Mouse (Mus musculus) liver, embryonic 14.5 days (tissue): ENCODE measurements at regions not wholly inside any gene's neighbourhood (a gene's known extent, or its start where the extent isn't known, plus 50 kb on each side); places are given as distances from the start of the nearest gene placed in this dataset.
"Not testable (repeated sequence)": the region's sequence is repeated elsewhere in the genome, so short reads cannot be mapped to it uniquely, and the experiment has no call there.

Experiments
- ATAC-seq: fragments of 200-750 bp; cut with Nextera tagmentation; 2 replicates; pipeline ENCODE4 v1.8.0; 2017; ENCODE audit warnings: moderate number of reproducible peaks, mild to moderate bottlenecking, moderate library complexity; ENCODE audit not compliant: insufficient read depth
- DNase-seq, 3 experiments: peaks; one replicate each; pipeline ENCODE4 v3.0.0-alpha.2; 2012 to 2013; ENCODE audit warnings: low read depth in 3 of 3, low spot score in 3 of 3
- H3K27ac ChIP-seq: fragments of 300-500 bp; sonication (generic); 2 replicates; pipeline ENCODE4 v1.5.1; 2014; ENCODE audit warnings: moderate library complexity, mild to moderate bottlenecking, control low read depth, inconsistent platforms
- H3K27me3 ChIP-seq: fragments of 300-500 bp; sonication (generic); 2 replicates; pipeline ENCODE4 v1.6.1; 2014; ENCODE audit warnings: mild to moderate bottlenecking, low read length, moderate library complexity; ENCODE audit not compliant: control insufficient read depth, insufficient read depth
- H3K36me3 ChIP-seq: fragments of 300-500 bp; sonication (generic); replicated peaks from 2 replicates; pipeline ENCODE4 v1.6.1; 2014; ENCODE audit warnings: low read depth; ENCODE audit not compliant: control insufficient read depth, insufficient read depth
- H3K4me1 ChIP-seq, 2 experiments: fragments of 200-500 bp in 1 of 2; fragments of 300-500 bp in 1 of 2; sonication (generic) in 1 of 2; replicated peaks; 2 replicates each; pipeline ENCODE4 v1.6.1; 2012 to 2014; ENCODE audit warnings: antibody characterized with exemption in 1 of 2, inconsistent platforms in 1 of 2, low read length in 1 of 2; ENCODE audit not compliant: control insufficient read depth in 2 of 2, insufficient read depth in 2 of 2
- H3K4me2 ChIP-seq: fragments of 300-500 bp; sonication (generic); 2 replicates; pipeline ENCODE4 v1.6.1; 2014; ENCODE audit warnings: low read depth, mild to moderate bottlenecking, control low read depth, moderate library complexity
- H3K4me3 ChIP-seq, 2 experiments: fragments of 200-500 bp in 1 of 2; fragments of 300-500 bp in 1 of 2; sonication (generic) in 1 of 2; 2 replicates each; pipeline ENCODE4 v1.5.1; 2012 to 2014; ENCODE audit warnings: low read depth in 2 of 2, low read length in 2 of 2, mild to moderate bottlenecking in 2 of 2, control low read depth in 1 of 2, inconsistent platforms in 1 of 2, moderate library complexity in 1 of 2; ENCODE audit not compliant: insufficient read depth in 1 of 2
- H3K9ac ChIP-seq: fragments of 300-500 bp; sonication (generic); replicated peaks from 2 replicates; pipeline ENCODE4 v1.6.1; 2014; ENCODE audit warnings: mild to moderate bottlenecking, control low read depth, moderate library complexity
- H3K9me3 ChIP-seq: fragments of 300-500 bp; sonication (generic); 2 replicates; pipeline ENCODE4 v1.6.1; 2016; ENCODE audit warnings: low read length, mixed read lengths; ENCODE audit not compliant: control insufficient read depth
- CTCF ChIP-seq: IDR thresholded peaks from 2 replicates; pipeline ENCODE4 v1.5.1; 2016; ENCODE audit warnings: antibody characterized with exemption, low read depth, control low read depth
- EP300 ChIP-seq: IDR thresholded peaks from 2 replicates; pipeline ENCODE4 v1.6.1; 2016; ENCODE audit warnings: antibody characterized with exemption, low read depth
- WGBS: fragments of 180-500 bp; shearing (Covaris S2); extraction: QIAGEN DNeasy Blood & Tissue Kit; methylation state at CpG from one replicate; pipeline ENCODE4 v1.1.7; 2014; ENCODE audit not compliant: insufficient replicate concordance; 5-methylcytosine and 5-hydroxymethylcytosine counted together

DNA sequence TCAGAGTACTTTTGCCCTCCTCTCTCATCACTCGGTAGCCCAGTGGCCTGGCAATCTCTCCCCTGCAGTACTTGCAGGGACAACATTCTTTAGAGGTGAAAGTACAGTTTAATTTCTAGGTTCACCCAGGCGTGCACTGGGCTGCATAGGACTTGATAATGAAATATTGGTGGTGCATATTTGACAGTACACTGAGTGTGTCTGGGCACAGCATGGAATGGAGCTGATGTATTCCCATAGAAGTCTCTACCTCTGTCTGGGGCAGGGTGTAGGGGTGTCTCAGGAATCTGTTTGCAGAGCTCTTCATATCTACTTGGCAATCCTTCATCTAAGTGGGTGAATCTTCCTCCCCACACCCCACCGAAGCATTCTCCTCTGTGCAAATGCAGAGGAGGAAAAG is 893.8 kb downstream of the Gm9195 start:
- 46% methylated on average over 3 of the region's 3 CpGs for WGBS
- no peak overlapping the region for H3K9ac ChIP-seq
- H3K27me3 ChIP-seq: no peaks in the 10 kb centered on the region
- no peak overlapping the region for H3K27ac ChIP-seq
- H3K36me3 ChIP-seq: no peaks in the 10 kb centered on the region
- no peak overlapping the region for H3K4me2 ChIP-seq
- no peaks in the 10 kb centered on the region for H3K9me3 ChIP-seq
- H3K4me1 ChIP-seq: no peaks in the 10 kb centered on the region
- no peak overlapping the region for H3K4me3 ChIP-seq
- ATAC-seq (no peak), DNase-seq (no peak)
- no peak for TF ChIP-seq CTCF
- no peak for TF ChIP-seq EP300

DNA sequence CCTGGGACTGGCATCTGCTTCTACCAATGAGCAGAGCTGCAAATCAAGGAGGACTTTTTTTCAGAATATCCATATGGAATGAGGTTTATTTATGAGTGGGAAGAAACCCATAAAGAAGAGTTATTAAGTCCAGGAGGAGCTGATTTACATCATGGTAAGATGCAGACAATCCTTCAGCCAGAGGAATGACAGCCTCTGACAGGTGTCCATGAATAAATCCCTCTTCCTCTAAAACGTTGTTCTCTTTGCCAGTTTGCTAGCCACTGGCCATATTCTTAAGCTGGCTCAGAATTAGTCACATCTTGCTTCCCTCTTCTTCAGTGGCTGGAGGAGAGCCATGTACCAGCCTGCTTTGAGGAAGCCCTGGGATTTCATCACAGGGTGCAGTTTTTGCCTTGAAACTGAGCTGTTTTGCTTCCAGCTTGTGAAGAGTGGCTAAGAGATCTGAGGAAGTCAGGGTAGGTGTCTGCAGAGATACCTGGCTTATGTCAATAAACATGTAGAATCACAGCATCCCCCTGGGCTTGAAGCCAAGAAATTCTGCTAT is 902.9 kb downstream of the Gm9195 start:
- ATAC-seq (no peak), DNase-seq (no peak)
- no peaks in the 10 kb centered on the region for H3K27me3 ChIP-seq
- H3K4me3 ChIP-seq: no peak overlapping the region
- H3K9ac ChIP-seq: no peak overlapping the region
- no peaks in the 10 kb centered on the region for H3K4me1 ChIP-seq
- H3K9me3 ChIP-seq: no peaks in the 10 kb centered on the region
- no peaks in the 10 kb centered on the region for H3K36me3 ChIP-seq
- H3K4me2 ChIP-seq: no peak overlapping the region
- H3K27ac ChIP-seq: no peak overlapping the region
- 15% methylated on average over 1 of the region's 1 CpGs for WGBS
- TF ChIP-seq CTCF: no peak
- no peak for TF ChIP-seq EP300

DNA sequence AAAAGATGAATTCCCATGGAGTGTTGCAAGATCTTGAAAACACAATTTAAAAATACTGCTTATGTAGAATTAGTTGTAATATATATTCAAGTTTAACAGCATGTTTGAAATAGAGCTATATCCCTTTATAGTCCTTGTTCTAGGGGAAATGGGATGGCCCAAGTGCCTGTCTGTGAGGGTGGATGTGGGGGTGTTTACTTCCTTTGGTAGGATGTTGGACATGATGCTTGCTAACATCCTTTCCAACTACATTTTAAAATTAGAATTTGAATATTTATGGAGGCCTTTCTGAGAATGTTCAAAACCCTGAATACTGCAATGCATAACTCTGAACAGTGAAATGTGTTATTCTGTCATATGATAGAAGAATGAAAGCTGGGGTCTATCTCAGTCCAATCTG is 903.6 kb downstream of the Gm9195 start:
- Histone ChIP-seq H3K4me3 (no peak overlapping the region), H3K27me3 (no peaks in the 10 kb centered on the region), H3K9ac (no peak overlapping the region), H3K4me1 (no peaks in the 10 kb centered on the region), H3K4me2 (no peak overlapping the region), H3K36me3 (no peaks in the 10 kb centered on the region), H3K9me3 (no peaks in the 10 kb centered on the region), H3K27ac (no peak overlapping the region)
- TF ChIP-seq CTCF: no peak
- no peak for TF ChIP-seq EP300
- ATAC-seq (no peak), DNase-seq (no peak)

DNA sequence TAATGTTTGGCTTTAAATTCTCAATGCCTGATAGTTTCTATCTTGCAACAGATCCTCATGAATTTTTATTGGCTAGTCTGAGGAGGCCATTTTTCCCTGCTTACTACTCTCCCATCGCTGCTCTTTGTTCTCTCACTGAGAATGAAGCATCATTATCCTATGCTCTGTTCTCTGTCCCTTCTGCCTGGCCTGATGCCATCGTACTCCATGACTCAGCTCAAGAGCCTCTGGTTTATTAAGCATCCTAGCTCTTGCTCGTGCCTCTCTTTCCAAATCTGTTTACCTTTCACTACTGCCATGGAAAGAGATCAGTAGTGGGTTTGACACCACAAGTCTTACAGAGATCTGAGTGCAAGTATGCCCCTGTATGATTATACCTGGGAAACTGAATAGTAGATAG is 926.8 kb downstream of the Gm9195 start:
- no peak for TF ChIP-seq CTCF
- TF ChIP-seq EP300: no peak

DNA sequence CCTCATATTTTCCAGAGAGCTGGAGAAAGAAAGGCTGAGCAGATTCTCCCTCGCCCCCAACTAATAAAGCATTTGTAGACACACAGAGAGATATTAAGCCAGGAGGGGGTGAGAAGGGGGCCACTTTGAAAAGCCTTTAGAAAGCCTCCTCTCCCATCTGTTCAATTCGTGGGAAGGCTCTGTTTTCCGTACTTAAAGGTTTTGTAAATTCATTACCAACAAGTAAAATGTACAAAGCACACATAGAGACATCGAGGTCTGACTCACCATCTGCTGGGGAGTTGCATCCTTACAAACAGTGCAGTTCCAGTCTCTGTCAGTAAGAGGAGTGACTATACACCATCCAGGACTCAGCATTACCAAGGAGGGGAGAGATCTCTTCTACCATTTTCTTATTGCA is 929.7 kb downstream of the Gm9195 start:
- no peak overlapping the region for H3K4me2 ChIP-seq
- ATAC-seq (no peak), DNase-seq (no peak)
- H3K36me3 ChIP-seq: no peaks in the 10 kb centered on the region
- TF ChIP-seq CTCF: no peak
- TF ChIP-seq EP300: no peak
- 62% methylated on average over 4 of the region's 4 CpGs for WGBS
- no peak overlapping the region for H3K9ac ChIP-seq
- no peak overlapping the region for H3K27ac ChIP-seq
- no peak overlapping the region for H3K4me3 ChIP-seq
- no peaks in the 10 kb centered on the region for H3K27me3 ChIP-seq
- H3K4me1 ChIP-seq: no peaks in the 10 kb centered on the region
- no peaks in the 10 kb centered on the region for H3K9me3 ChIP-seq

More for the DNA sequence above, 926.8 kb downstream of the Gm9195 start:
- DNase-seq (no peak), ATAC-seq (no peak)
- 39% methylated on average over 3 of the region's 3 CpGs for WGBS
- Histone ChIP-seq H3K9ac (no peak overlapping the region), H3K4me3 (no peak overlapping the region), H3K4me1 (no peaks in the 10 kb centered on the region), H3K27me3 (no peaks in the 10 kb centered on the region), H3K9me3 (no peaks in the 10 kb centered on the region), H3K4me2 (no peak overlapping the region), H3K36me3 (no peaks in the 10 kb centered on the region), H3K27ac (no peak overlapping the region)

DNA sequence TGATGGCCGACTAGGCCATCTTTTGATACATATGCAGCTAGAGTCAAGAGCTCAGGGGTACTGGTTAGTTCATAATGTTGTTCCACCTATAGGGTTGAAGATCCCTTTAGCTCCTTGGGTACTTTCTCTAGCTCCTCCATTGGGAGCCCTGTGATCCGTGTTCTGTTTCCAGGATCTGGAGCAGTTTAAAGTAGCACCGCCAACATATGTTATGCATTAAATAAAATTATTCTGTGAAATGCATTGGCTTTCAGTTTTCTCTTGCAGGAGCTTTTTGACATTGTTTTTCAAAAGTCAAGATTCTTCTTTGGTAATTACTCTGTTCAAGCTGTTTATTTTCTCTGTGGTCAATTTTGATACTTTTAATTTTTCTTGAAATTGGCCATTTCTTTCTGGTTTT is 937.3 kb downstream of the Gm9195 start:
- H3K4me1 ChIP-seq, H3K9me3 ChIP-seq, H3K27me3 ChIP-seq, H3K36me3 ChIP-seq, H3K27ac ChIP-seq, H3K9ac ChIP-seq, ATAC-seq, H3K4me3 ChIP-seq, H3K4me2 ChIP-seq, DNase-seq: not testable (repeated sequence)
- 73% methylated on average over 2 of the region's 3 CpGs for WGBS
